Mouse (Mus musculus) intestine, postnatal 0 days (tissue): ENCODE data around the gene Slc25a40. TPM values are rescaled to one million over a fixed set of nuclear protein-coding genes. Genes with fewer than 3 reads are reported as not detected.

Source experiments
- ATAC-seq: fragments of 200-750 bp; cut with Nextera tagmentation; 2 replicates; pipeline ENCODE4 v1.8.0; 2017; ENCODE audit warnings: mild to moderate bottlenecking, moderate TSS enrichment, moderate library complexity
- H3K27ac ChIP-seq: fragments of 300-500 bp; sonication (generic); 2 replicates; pipeline ENCODE4 v1.5.1; 2014; ENCODE audit warnings: mild to moderate bottlenecking, low read depth, low read length, moderate library complexity
- H3K27me3 ChIP-seq: fragments of 300-500 bp; sonication (generic); replicated peaks from 2 replicates; pipeline ENCODE4 v1.6.1; 2014; ENCODE audit warnings: low read length, mixed read lengths; ENCODE audit not compliant: control insufficient read depth, insufficient read depth
- H3K36me3 ChIP-seq: fragments of 300-500 bp; sonication (generic); 2 replicates; pipeline ENCODE4 v1.6.1; 2014; ENCODE audit warnings: mild to moderate bottlenecking, moderate library complexity; ENCODE audit not compliant: control insufficient read depth, insufficient read depth
- H3K4me1 ChIP-seq: fragments of 300-500 bp; sonication (generic); replicated peaks from 2 replicates; pipeline ENCODE4 v1.6.1; 2014; ENCODE audit warnings: antibody characterized with exemption, low read length, mixed read lengths; ENCODE audit not compliant: control insufficient read depth, insufficient read depth
- H3K4me2 ChIP-seq: fragments of 300-500 bp; sonication (generic); replicated peaks from 2 replicates; pipeline ENCODE4 v1.6.1; 2014; ENCODE audit warnings: low read depth, mild to moderate bottlenecking, moderate library complexity
- H3K4me3 ChIP-seq: fragments of 300-500 bp; sonication (generic); 2 replicates; pipeline ENCODE4 v1.5.1; 2014; ENCODE audit warnings: low read depth, low read length
- H3K9ac ChIP-seq: fragments of 300-500 bp; sonication (generic); 2 replicates; pipeline ENCODE4 v1.6.1; 2014; ENCODE audit warnings: mild to moderate bottlenecking, low read depth, low read length
- H3K9me3 ChIP-seq: fragments of 300-500 bp; sonication (generic); 2 replicates; pipeline ENCODE4 v1.6.1; 2016; ENCODE audit warnings: mixed run types; ENCODE audit not compliant: control insufficient read depth
- CTCF ChIP-seq: sonication (generic); IDR thresholded peaks from 2 replicates; pipeline ENCODE4 v1.5.1; 2016; ENCODE audit warnings: low read depth, mild to moderate bottlenecking, control low read depth, antibody characterized with exemption, moderate library complexity
- WGBS: fragments of 180-500 bp; shearing (Covaris S2); extraction: QIAGEN DNeasy Blood & Tissue Kit; methylation state at CpG from one replicate; pipeline ENCODE4 v1.1.7; 2014; 5-methylcytosine and 5-hydroxymethylcytosine counted together
- polyA plus RNA-seq: library from polyadenylated mRNA; unstranded; fragments of >200 nt; fragmentation: Nextera tagmentation; extraction: Ambion mirVana; gene quantifications from 2 replicates; pipeline ENCODE4 v1.2.1, GENCODE M21; 2015

Gene Slc25a40
- polyA plus RNA-seq, 1 experiment from 2014 or later: 7.2 TPM

DNA sequence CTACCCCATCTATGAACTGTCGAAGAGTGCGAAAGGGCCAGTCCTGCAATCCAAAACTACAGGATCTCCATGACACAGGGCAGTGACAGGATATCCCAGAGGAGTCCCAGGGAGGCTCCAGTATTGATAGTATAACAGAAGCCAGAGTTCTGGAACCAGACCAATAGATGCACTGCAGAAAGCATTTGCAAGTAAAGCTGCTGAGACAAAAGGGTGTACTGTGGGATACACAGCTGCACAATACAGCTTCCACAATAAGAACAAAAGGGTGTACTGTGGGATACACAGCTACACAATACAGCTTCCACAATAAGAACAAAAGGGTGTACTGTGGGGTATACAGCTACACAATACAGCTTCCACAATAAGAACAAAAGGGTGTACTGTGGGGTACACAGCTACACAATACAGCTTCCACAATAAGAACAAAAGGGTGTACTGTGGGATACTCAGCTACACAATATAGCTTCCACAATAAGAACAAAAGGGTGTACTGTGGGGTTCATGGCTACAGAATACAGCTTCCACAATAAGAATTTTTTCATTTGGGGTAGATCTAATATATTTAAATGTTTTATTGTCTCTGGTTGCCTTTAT is 66.1 kb downstream of the Slc25a40 start:
- Histone ChIP-seq H3K27ac (no peak overlapping the region), H3K4me3 (no peak overlapping the region), H3K36me3 (no peaks in the 10 kb centered on the region), H3K9ac (no peak overlapping the region), H3K27me3 (no peaks in the 10 kb centered on the region), H3K9me3 (no peaks in the 10 kb centered on the region), H3K4me2 (no peak overlapping the region), H3K4me1 (no peaks in the 10 kb centered on the region)
- TF ChIP-seq CTCF: no peak
- 95% methylated on average over 2 of the region's 2 CpGs for WGBS
- no peak for ATAC-seq

DNA sequence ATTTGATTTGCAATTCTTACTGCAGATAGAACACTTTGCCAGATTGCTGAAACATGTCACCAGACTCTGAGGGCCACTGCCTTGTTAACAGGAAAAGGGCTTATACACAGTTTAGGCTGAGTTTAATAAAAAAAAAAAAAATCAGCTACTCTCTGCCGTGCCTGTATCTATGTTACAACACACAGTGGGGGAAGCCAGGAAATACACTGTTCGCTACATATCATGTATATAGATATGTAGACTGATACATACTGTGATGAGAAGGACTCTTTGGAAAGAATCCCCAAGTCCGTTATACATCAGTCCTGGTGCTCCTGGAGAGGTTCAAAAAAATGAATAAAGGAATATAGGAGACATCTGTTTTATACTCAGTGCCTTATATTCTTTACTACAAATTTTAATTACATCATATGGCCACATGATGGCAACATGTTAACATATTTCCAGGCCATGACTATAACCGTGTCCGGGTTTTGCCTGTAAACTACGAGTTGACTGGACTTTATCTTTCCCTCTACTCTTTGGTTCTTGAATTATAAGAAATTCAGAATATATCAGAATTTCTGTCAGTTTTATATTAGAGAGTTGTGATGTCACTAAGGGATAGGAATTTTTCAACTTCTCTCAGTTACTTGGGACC is 66.9 kb downstream of the Slc25a40 start:
- 39% methylated on average over 6 of the region's 6 CpGs for WGBS

DNA sequence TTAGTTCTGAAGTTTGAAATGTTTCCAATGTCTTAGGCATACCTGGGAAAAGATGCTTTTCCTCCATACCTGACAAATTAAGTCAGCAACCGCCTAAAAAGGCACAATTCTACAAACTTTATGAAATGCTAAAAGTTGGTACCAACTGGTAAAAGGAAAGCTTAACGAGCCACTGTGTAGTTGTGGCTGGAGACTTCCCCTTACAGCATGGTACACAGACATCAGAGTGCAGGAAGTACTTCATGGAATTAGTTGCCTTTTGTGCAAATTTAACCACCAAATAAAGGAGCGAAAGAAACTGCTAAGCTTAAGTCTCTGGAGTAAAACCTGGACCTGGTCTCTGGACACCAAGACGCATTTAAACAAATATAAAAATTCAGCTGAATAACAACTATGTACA is 69.1 kb downstream of the Slc25a40 start:
- no peak for TF ChIP-seq CTCF
- Histone ChIP-seq H3K4me2 (no peak overlapping the region), H3K27ac (no peak overlapping the region), H3K4me3 (no peak overlapping the region), H3K9ac (no peak overlapping the region), H3K4me1 (no peaks in the 10 kb centered on the region), H3K36me3 (no peaks in the 10 kb centered on the region), H3K27me3 (no peaks in the 10 kb centered on the region), H3K9me3 (no peaks in the 10 kb centered on the region)
- WGBS: 88% methylated on average over 4 of the region's 4 CpGs
- ATAC-seq: no peak

More for the DNA sequence above, 66.9 kb downstream of the Slc25a40 start:
- Histone ChIP-seq H3K4me3 (no peak overlapping the region), H3K9ac (no peak overlapping the region), H3K4me2 (no peak overlapping the region), H3K27me3 (no peaks in the 10 kb centered on the region), H3K4me1 (no peaks in the 10 kb centered on the region), H3K36me3 (no peaks in the 10 kb centered on the region), H3K27ac (no peak overlapping the region), H3K9me3 (no peaks in the 10 kb centered on the region)
- peak; percentile 73 for TF ChIP-seq CTCF
- ATAC-seq: no peak; the same call in 1 of the 2 replicates

Other genes starting within 250 kb of the Slc25a40 start
- 1.4 and 2.5 TPM in 2 replicates for gene Adam22, start 54.7 kb upstream of the Slc25a40 start, polyA plus RNA-seq
- 11.1 and 11.6 TPM in 2 replicates for gene Dbf4, start 134 bp upstream of the Slc25a40 start, polyA plus RNA-seq
- 3.5 and 3.9 TPM in 2 replicates for gene Rundc3b, start 200.1 kb downstream of the Slc25a40 start, polyA plus RNA-seq
- 22.0 and 23.2 TPM in 2 replicates for gene Abcb1a, start 237.2 kb downstream of the Slc25a40 start, polyA plus RNA-seq